Mouse (Mus musculus): ENCODE results near the gene Elane.

The Elane gene

GRCm38 (mm10) chr10:79931797-79932196 lies 45.8 kb downstream of the Elane start:
- DNase-seq = no peak

- peak; percentile 68 for DNase-seq
These were observed 46.7 kb downstream of the Elane start for GRCm38 (mm10) chr10:79932736-79933135.

GRCm38 (mm10) chr10:79933145-79933679 lies 47.2 kb downstream of the Elane start:
- DNase-seq = no peak

GRCm38 (mm10) chr10:79933861-79934260 lies 47.8 kb downstream of the Elane start:
- DNase-seq = no peak

DNA sequence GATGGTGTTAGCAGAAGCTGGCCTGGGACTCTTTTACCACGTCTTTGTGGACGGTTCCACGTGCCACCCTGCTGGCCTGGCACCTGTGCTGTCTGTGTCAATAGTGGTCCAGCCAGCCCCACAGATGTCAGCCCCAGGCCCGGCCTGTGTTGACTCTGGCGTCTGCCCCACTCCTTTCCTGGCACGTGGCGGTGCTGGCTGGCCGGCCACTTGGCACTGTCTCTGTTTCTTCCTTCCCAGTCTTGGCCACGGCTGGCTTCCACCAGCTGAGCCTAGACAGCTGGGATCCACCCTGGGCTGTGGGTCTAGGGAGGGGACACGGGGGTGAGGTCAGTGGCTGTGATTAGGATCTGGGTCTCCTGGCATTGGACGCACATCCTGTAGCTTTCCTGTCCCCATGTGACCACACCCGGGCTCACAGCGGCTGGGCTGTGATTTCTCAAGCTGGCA lies 48.2 kb downstream of the Elane start:
- peak; percentile 93 for DNase-seq

DNA sequence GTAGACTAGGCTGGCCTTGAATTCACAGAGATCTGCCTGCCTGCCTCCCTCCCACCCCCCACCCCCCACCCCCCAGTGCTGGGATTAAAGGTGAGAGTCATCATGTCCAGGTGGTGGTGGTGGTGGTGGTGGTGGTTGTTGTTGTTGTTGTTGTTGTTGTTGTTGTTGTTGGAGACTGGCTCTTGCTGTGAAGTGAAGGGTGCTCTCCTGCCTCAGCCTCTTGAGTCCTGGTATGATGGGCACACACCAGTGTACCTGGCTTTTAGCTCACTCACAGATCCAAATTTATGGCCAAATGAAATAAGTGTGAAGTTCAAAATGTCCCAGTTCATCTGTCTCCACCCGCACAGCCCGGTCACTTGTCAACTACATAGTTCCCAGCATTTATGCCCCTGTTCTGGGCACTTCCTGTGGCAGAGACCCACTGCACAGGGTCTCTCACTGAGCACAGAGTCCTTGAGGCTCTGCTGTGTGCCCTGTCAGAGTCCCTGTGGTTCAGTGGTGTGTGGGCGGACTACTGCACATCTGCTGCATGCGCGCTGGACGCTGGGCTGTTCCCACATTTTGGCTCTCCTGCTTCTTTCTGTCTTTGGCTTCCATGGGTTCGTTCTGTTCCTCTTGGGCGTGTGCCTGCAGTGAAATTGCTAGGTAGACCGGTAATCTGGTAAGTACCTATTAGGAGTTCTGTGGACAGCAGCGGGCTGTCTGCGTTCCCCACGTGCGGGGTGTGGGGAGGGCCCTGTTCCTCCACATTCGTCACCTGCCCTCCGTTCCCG lies 48.9 kb downstream of the Elane start:
- DNase-seq = no peak

DNA sequence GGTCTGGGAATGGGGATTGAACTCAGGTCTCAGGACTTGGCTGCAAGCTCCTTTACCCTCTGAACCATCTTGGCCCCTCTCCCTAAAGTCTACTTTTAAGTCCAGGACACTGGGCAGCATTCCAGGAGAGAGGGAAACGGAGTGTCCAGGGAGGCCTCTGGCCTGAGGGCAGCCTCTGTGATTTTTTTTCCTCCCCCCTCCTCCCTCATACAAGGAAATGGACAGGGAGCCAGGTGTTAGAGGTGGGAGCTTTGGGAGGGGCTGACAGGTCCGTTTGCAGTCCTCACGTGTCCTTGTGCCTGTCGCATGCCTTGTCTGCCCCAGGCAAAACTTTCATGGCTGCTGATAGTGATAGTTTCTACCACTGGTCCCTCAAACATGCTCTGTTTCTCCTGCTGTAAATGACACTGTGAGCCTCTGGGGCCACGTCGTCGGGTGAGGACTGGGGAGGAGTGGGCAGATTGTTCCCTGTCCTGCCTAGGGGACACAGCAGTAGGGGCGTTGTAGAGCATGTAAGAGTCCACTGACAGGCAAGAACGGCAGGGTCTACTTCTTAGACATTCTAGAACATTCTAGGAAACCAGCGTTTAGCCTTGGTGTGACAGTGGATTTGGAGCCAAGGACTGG lies 50.4 kb downstream of the Elane start:
- peak; percentile 51 for DNase-seq

DNA sequence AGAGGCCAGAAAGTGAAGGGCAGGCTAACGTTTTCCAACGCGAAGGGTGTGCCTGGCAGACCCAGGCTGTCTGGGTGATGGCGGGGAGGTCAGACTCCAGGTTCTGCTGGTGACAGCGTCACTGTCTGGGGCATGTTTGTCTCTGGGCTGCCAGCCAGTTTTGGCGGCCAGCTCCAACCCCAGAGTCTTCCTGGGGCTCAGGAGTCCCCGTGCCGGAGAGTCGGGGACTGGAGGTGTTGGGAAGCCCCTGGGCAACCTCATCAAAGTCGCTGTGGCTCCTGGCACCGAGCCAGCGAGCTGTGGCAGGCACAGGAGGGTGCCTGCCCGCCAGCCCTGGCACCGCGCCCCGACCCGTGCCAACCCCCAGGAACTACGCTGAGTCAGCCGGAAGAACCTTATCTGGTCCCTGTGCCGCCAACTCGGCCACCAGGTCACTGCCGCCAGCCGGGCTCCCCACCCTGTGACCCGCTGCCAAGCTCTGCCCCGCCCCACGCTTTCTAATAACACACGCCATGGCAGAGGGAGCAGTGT lies 50.9 kb downstream of the Elane start:
- DNase-seq = peak; percentile 85

Data from lung, postnatal 14 days (tissue).